1 mouse cellular context compared by ENCODE assay signal in the genomic region with DNA sequence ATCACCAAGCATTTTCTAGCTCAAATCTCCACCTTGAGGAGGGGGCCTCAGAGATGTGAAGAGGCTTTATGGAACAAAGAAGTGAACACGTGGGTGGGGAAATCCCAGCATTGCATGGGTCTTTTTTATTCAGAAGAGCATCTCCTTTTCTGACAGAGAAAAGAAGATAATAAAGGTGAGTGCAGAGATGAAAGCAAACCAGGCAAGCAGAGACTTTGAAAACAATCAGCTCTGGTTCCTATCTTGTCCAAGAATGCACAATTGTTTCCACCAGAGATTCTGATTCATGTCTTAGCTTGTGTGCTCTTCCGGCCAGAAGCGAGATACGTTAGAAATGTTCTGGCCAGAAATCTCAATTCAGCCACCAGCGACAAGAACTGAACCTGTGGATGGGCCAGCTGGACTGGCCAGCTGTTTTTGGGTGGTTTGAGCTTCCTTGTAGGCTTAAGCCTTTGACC.
TF ChIP-seq lines count a peak whose summit lies in the region.

No protein-coding gene starts in this region.

TF ChIP-seq in CH12.LX, 34 proteins besides CTCF, POLR2A, EP300 and RAD21 (continued from another document):
- TF ChIP-seq ELF1 (IDR thresholded peaks at IDR 0.05; ENCODE audit: low read depth, low read length) (no peak; the same call in 1 of the 2 replicates), CHD2 (IDR thresholded peaks at IDR 0.05; ENCODE audit: low read length) (peak; percentile 49), ZKSCAN1 (IDR thresholded peaks at IDR 0.05; ENCODE audit: borderline replicate concordance, low read depth, low read length) (no peak)
